Mouse (Mus musculus) hindbrain, embryonic 14.5 days (tissue): ENCODE data around the gene Cd300ld5. TPM values are rescaled to one million over a fixed set of nuclear protein-coding genes. Genes with fewer than 3 reads are reported as not detected.

Experiments
- ATAC-seq: fragments of 200-750 bp; cut with Nextera tagmentation; 2 replicates; pipeline ENCODE4 v1.8.0; 2017; ENCODE audit warnings: moderate number of reproducible peaks, mild to moderate bottlenecking, moderate TSS enrichment, moderate library complexity; ENCODE audit not compliant: low FRiP score
- DNase-seq: peaks from one replicate; pipeline ENCODE4 v3.0.0-alpha.2; 2015; ENCODE audit warnings: low spot score
- H3K27ac ChIP-seq: fragments of 300-500 bp; sonication (generic); 2 replicates; pipeline ENCODE4 v1.5.1; 2014; ENCODE audit warnings: mild to moderate bottlenecking, moderate library complexity
- H3K27me3 ChIP-seq: fragments of 300-500 bp; sonication (generic); 2 replicates; pipeline ENCODE4 v1.6.1; 2014; ENCODE audit warnings: mild to moderate bottlenecking, low read length, mixed read lengths; ENCODE audit not compliant: control insufficient read depth, insufficient read depth
- H3K36me3 ChIP-seq: fragments of 300-500 bp; sonication (generic); replicated peaks from 2 replicates; pipeline ENCODE4 v1.6.1; 2014; ENCODE audit not compliant: control insufficient read depth, insufficient read depth
- H3K4me1 ChIP-seq: fragments of 300-500 bp; sonication (generic); replicated peaks from 2 replicates; pipeline ENCODE4 v1.6.1; 2014; ENCODE audit warnings: antibody characterized with exemption, low read length, mixed read lengths; ENCODE audit not compliant: control insufficient read depth, insufficient read depth
- H3K4me2 ChIP-seq: fragments of 300-500 bp; sonication (generic); replicated peaks from 2 replicates; pipeline ENCODE4 v1.6.1; 2014; ENCODE audit warnings: mild to moderate bottlenecking, moderate library complexity
- H3K4me3 ChIP-seq: fragments of 300-500 bp; sonication (generic); replicated peaks from 2 replicates; pipeline ENCODE4 v1.5.1; 2014; ENCODE audit warnings: mild to moderate bottlenecking, low read length
- H3K9ac ChIP-seq: fragments of 300-500 bp; sonication (generic); 2 replicates; pipeline ENCODE4 v1.6.1; 2014
- H3K9me3 ChIP-seq: fragments of 300-500 bp; sonication (generic); 2 replicates; pipeline ENCODE4 v1.6.1; 2016; ENCODE audit warnings: low read length; ENCODE audit not compliant: control insufficient read depth
- WGBS: fragments of 180-500 bp; shearing (Covaris S2); extraction: QIAGEN DNeasy Blood & Tissue Kit; methylation state at CpG from one replicate; pipeline ENCODE4 v1.1.7; 2014; 5-methylcytosine and 5-hydroxymethylcytosine counted together
- polyA plus RNA-seq: library from polyadenylated mRNA; unstranded; fragments of >200 nt; fragmentation: Nextera tagmentation; extraction: Ambion mirVana; gene quantifications from 2 replicates; pipeline ENCODE4 v1.2.1, GENCODE M21; 2014

Gene Cd300ld5
- polyA plus RNA-seq, 1 experiment from 2014 or later, result not detected

DNA sequence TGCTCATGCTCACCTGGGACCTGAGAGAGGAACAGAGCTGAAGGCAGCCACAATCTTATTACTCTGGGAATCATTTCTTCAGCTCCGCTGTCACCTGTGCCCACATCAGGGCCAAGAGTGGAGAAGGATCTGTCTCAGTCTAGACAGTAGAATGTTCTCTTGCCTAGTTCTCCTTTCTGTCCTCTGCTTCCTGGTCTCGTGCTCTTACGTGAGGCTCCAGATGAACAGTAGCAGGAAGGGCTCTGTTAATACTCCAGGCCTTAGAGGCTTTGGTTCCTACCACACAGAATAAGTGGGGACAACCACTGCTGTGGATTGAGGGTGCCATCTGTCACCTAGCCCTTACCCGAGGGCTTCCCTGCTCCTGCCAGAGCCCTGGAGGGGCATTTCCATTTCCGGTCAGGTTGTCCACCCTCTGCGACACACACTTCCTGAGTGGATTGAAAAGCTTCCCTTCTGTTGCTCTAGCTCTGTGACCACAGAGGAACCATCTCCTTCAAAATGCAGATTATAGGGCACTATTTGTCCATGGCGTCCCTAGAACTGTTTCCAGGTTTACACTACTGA is 36.0 kb downstream of the Cd300ld5 start, which contains the start of gene Cd300c2:
Gene Cd300c2, minus strand, starts transcription at position 407 of the 567 bp plus-strand sequence.
- ATAC-seq (no peak), DNase-seq (no peak)
- Histone ChIP-seq H3K27ac (no peak within 1 kb of the TSS), H3K9me3 (no peaks in the 10 kb centered on the region), H3K4me2 (no peak within 1 kb of the TSS), H3K9ac (no peak within 1 kb of the TSS), H3K4me1 (no peaks in the 10 kb centered on the region), H3K27me3 (no peaks in the 10 kb centered on the region), H3K36me3 (no peaks in the 10 kb centered on the region), H3K4me3 (no peak within 1 kb of the TSS)
- WGBS, result 86% methylated on average over 7 of the region's 7 CpGs

DNA sequence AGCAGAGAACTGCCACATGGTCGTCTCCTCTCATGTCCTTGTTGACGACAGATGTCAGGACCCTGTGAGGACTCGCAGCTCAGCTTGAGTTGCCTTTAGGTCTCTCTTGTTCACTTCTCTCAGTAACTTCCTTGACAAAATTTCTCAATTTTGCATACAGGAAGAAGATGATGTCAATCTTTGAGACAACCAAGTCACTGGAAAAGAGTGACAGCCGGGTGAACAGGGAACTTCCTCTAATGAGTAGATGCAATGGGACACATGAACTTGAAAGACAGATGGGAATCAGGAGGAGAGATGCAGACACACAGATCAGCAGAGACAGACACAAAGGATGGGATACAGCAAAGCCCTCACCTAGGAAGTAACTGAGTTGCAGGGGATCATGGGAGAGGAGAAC is 47.8 kb downstream of the Cd300ld5 start, which contains the start of gene Cd300ld:
Gene Cd300ld, minus strand, starts transcription at position 130 of the 400 bp plus-strand sequence.
- DNase-seq (no peak), ATAC-seq (no peak)
- no peak within 1 kb of the TSS for H3K4me2 ChIP-seq

DNA sequence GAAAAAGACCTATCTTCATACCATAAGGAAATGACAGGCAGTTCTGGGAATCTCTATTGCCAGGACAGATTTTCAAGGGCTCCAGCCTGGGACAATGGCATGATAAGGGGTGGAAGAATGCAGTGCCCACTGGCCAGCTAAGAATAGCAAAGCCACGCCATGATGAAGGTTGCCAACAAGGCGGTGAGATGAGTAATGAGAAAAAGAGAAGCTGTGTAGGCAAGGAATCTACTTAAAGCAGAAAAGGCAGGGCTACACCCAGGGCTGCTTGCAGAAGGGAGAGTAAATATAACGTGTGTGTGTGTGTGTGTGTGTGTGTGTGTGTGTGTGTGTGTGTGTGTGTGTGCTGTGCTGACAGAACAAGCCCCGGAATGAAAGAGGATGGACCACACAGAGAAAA is 55.7 kb downstream of the Cd300ld5 start:
- WGBS, result 79% methylated on average over 4 of the region's 4 CpGs
- no peaks in the 10 kb centered on the region for H3K4me1 ChIP-seq
- ATAC-seq (no peak), DNase-seq (no peak)
- H3K9ac ChIP-seq, result no peak overlapping the region
- no peaks in the 10 kb centered on the region for H3K36me3 ChIP-seq
- H3K9me3 ChIP-seq, result peaks cover 14% of the 10 kb centered on the region; the same call in 1 of the 2 replicates
- no peak overlapping the region for H3K4me3 ChIP-seq
- no peaks in the 10 kb centered on the region for H3K27me3 ChIP-seq
- no peak overlapping the region for H3K27ac ChIP-seq
- no peak overlapping the region for H3K4me2 ChIP-seq

More for the DNA sequence above, 47.8 kb downstream of the Cd300ld5 start, which contains the start of gene Cd300ld:
- H3K4me1 ChIP-seq, result no peaks in the 10 kb centered on the region
- H3K27me3 ChIP-seq, result no peaks in the 10 kb centered on the region
- WGBS, result 85% methylated on average over 4 of the region's 4 CpGs
- H3K36me3 ChIP-seq, result no peaks in the 10 kb centered on the region
- no peaks in the 10 kb centered on the region for H3K9me3 ChIP-seq
- H3K4me3 ChIP-seq, result no peak within 1 kb of the TSS
- no peak within 1 kb of the TSS for H3K9ac ChIP-seq
- no peak within 1 kb of the TSS for H3K27ac ChIP-seq

Other genes with a start within 250 kb of the Cd300ld5 start
- gene Btbd17, start 241.8 kb downstream of the Cd300ld5 start, polyA plus RNA-seq, result 20.0 and 22.1 TPM in 2 replicates
- gene Gpr142, start 238.8 kb downstream of the Cd300ld5 start, polyA plus RNA-seq, result not detected in 2 replicates
- 8.5 and 9.9 TPM in 2 replicates for gene Gprc5c, start 186.6 kb downstream of the Cd300ld5 start, polyA plus RNA-seq
- 0.81 and 1.9 TPM in 2 replicates for gene Cd300a, start 147.7 kb downstream of the Cd300ld5 start, polyA plus RNA-seq
- gene Cd300lb, start 103.4 kb downstream of the Cd300ld5 start, polyA plus RNA-seq, result 0.10 and 0.29 TPM in 2 replicates
- not detected in 2 replicates for gene Cd300c, start 68.6 kb downstream of the Cd300ld5 start, polyA plus RNA-seq
- 0.08 and 0.11 TPM in 2 replicates for gene Cd300ld, start 47.8 kb downstream of the Cd300ld5 start, polyA plus RNA-seq
- gene Cd300c2, start 35.9 kb downstream of the Cd300ld5 start, polyA plus RNA-seq, result 1.0 and 1.7 TPM in 2 replicates
- not detected in 2 replicates for gene Cd300ld2, start 21.6 kb downstream of the Cd300ld5 start, polyA plus RNA-seq
- gene Cd300ld4, start 10.8 kb downstream of the Cd300ld5 start, polyA plus RNA-seq, result not detected in 2 replicates
- gene Cd300ld3, start 10.6 kb upstream of the Cd300ld5 start, polyA plus RNA-seq, result not detected in 2 replicates
- gene Cd300e, start 24.4 kb upstream of the Cd300ld5 start, polyA plus RNA-seq, result 0.16 TPM in 1 of 2 replicates, not detected in the other
- 0.59 and 0.66 TPM in 2 replicates for gene Rab37, start 53.7 kb upstream of the Cd300ld5 start, polyA plus RNA-seq
- gene Cd300lf, start 96.2 kb upstream of the Cd300ld5 start, polyA plus RNA-seq, result not detected in 2 replicates
- gene Slc9a3r1, start 125.6 kb upstream of the Cd300ld5 start, polyA plus RNA-seq, result 60.5 and 65.9 TPM in 2 replicates
- gene Tmem104, start 149.7 kb upstream of the Cd300ld5 start, polyA plus RNA-seq, result 10.7 and 11.7 TPM in 2 replicates
- gene Nat9, start 150.1 kb upstream of the Cd300ld5 start, polyA plus RNA-seq, result 18.2 and 20.0 TPM in 2 replicates
- gene Grin2c, start 229.5 kb upstream of the Cd300ld5 start, polyA plus RNA-seq, result 0.33 and 0.35 TPM in 2 replicates
- gene Fdxr, start 239.3 kb upstream of the Cd300ld5 start, polyA plus RNA-seq, result 15.2 TPM in 2 replicates